Mouse (Mus musculus): ENCODE data around the gene Lmx1a. TPM values are rescaled to one million over a fixed set of nuclear protein-coding genes. Genes with fewer than 3 reads are reported as not detected.

Lmx1a gene
- total RNA-seq, 2 experiments from 2014 or later = 0.11 to 0.21 TPM

GRCm38 (mm10) chr1:167693499-167694240 lies 4.6 kb downstream of the Lmx1a start:
- no peak for DNase-seq (ENCODE audit: low spot score)

GRCm38 (mm10) chr1:167694731-167695130 lies 5.7 kb downstream of the Lmx1a start:
- DNase-seq (ENCODE audit: low spot score) = no peak

GRCm38 (mm10) chr1:167695910-167696459 lies 6.9 kb downstream of the Lmx1a start:
- no peak for DNase-seq (ENCODE audit: low spot score)

- no peak for DNase-seq (ENCODE audit: low spot score)
Observed at GRCm38 (mm10) chr1:167699706-167700105, 10.7 kb downstream of the Lmx1a start.

- DNase-seq (ENCODE audit: low spot score) = no peak
Observed at GRCm38 (mm10) chr1:167700221-167700620, 11.2 kb downstream of the Lmx1a start.

GRCm38 (mm10) chr1:167705527-167705926 lies 16.5 kb downstream of the Lmx1a start:
- DNase-seq (ENCODE audit: low spot score) = no peak

- DNase-seq (ENCODE audit: low spot score) = no peak
Observed at GRCm38 (mm10) chr1:167708761-167709160, 19.7 kb downstream of the Lmx1a start.

GRCm38 (mm10) chr1:167715730-167716341 lies 26.8 kb downstream of the Lmx1a start:
- DNase-seq (ENCODE audit: low spot score) = no peak

- DNase-seq (ENCODE audit: low spot score) = no peak
Observed at GRCm38 (mm10) chr1:167734471-167734870, 45.4 kb downstream of the Lmx1a start.

- no peak for DNase-seq (ENCODE audit: low spot score)
Observed at GRCm38 (mm10) chr1:167736793-167737192, 47.8 kb downstream of the Lmx1a start.

GRCm38 (mm10) chr1:167739286-167739685 lies 50.2 kb downstream of the Lmx1a start:
- DNase-seq (ENCODE audit: low spot score) = peak; percentile 15

- no peak for DNase-seq (ENCODE audit: low spot score)
Observed at GRCm38 (mm10) chr1:167746676-167747075, 57.6 kb downstream of the Lmx1a start.

- no peak for DNase-seq (ENCODE audit: low spot score)
Observed at GRCm38 (mm10) chr1:167752661-167753060, 63.6 kb downstream of the Lmx1a start.

- no peak for DNase-seq (ENCODE audit: low spot score)
Observed at GRCm38 (mm10) chr1:167754085-167754484, 65.0 kb downstream of the Lmx1a start.

- DNase-seq (ENCODE audit: low spot score) = no peak
Observed at GRCm38 (mm10) chr1:167754636-167755522, 65.8 kb downstream of the Lmx1a start.

- DNase-seq (ENCODE audit: low spot score) = no peak
Observed at GRCm38 (mm10) chr1:167758208-167758607, 69.2 kb downstream of the Lmx1a start.

- DNase-seq (ENCODE audit: low spot score) = no peak
Observed at GRCm38 (mm10) chr1:167760307-167760706, 71.3 kb downstream of the Lmx1a start.

- no peak for DNase-seq (ENCODE audit: low spot score)
Observed at GRCm38 (mm10) chr1:167761785-167762223, 72.8 kb downstream of the Lmx1a start.

GRCm38 (mm10) chr1:167766619-167767018 lies 77.6 kb downstream of the Lmx1a start:
- no peak for DNase-seq (ENCODE audit: low spot score)

GRCm38 (mm10) chr1:167770457-167770856 lies 81.4 kb downstream of the Lmx1a start:
- no peak for DNase-seq (ENCODE audit: low spot score)

GRCm38 (mm10) chr1:167779766-167780488 lies 90.9 kb downstream of the Lmx1a start:
- no peak for DNase-seq (ENCODE audit: low spot score)

Data from gastrocnemius, adult 18-20 months (tissue).